In the genomic region with DNA sequence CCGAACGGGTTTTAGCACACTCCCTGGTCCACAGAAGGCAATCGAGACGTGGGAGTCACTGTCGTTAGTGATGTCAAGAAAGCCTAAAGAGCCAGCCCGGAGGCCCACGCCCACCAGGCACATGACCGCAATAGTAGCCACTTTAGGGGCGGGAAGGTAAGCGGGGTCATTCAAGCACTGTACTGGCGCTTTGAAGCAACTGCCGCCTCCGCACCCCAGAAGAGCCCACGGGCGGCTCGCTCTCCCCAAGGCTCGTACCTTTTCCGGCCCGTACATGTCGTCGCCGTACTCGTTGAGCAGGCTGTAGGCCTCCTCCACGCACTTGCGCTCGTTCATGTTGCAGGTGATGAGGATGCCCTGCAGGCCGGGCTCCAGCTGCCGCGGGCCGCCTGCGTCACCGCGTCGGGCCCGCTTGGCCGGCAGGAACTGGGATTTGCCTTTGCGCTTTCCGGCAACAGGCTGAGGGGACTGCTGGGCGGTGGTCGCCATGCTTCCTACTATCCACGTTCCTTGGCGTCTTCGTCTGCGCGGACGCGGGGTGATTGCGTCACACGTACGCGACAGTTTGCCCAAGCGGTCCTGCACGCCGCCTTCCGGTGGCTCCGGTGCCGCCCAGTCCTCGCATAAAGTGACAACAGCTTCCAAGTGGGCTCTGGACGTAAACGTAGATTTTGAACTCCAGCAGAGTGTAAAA, we compare ENCODE assay signal across 7 mouse cellular contexts. TPM values are rescaled to one million over a fixed set of nuclear protein-coding genes. Genes with fewer than 3 reads are reported as not detected.
A peak's percentile ranks its signal among the peaks of the same experiment; 100 is the strongest.
DNase-seq lines count a peak whose midpoint lies in the region; ATAC-seq lines count a peak whose summit lies in the region.

A gene (minus strand): TSS at position 546 of the 694 bp plus-strand sequence.

- DNase-seq in adrenal gland, postnatal 14 days, result peak; percentile 97
- peak; percentile 96 for DNase-seq in embryonic facial prominence, embryonic 11.5 days (ENCODE audit: low spot score)
- DNase-seq in kidney, adult 11 months, result peak; percentile 83
- DNase-seq in limb, embryonic 10.5 days (ENCODE audit: low spot score), result peak; percentile 95
- DNase-seq in spleen, adult 12 weeks (ENCODE audit: low spot score), result peak; percentile 81

- 0 out of 2 replicates have a peak within 1 kb of the TSS, but pooled peaks have one; percentile 60 for H3K27ac ChIP-seq in embryonic facial prominence, embryonic 11.5 days (replicated peaks; ENCODE audit: low read depth, low read length)
- H3K27ac ChIP-seq in limb, embryonic 10.5 days, result peak within 1 kb of the TSS; percentile 94
- H3K27ac ChIP-seq in midbrain, embryonic 13.5 days, result peak within 1 kb of the TSS; percentile 65

- peak within 1 kb of the TSS; percentile 70 for H3K4me2 ChIP-seq in embryonic facial prominence, embryonic 11.5 days (ENCODE audit: low read depth, low read length)
- H3K4me2 ChIP-seq in midbrain, embryonic 13.5 days (replicated peaks), result peak within 1 kb of the TSS; percentile 87

- H3K4me1 ChIP-seq in embryonic facial prominence, embryonic 11.5 days (ENCODE audit: control insufficient read depth, insufficient read depth, low read length), result no peaks in the 10 kb centered on the region
- H3K4me1 ChIP-seq in limb, embryonic 10.5 days, result peaks cover 10% of the 10 kb centered on the region
- H3K4me1 ChIP-seq in midbrain, embryonic 13.5 days (replicated peaks), result peaks cover 18% of the 10 kb centered on the region

- peak; percentile 93 for ATAC-seq in embryonic facial prominence, embryonic 11.5 days (replicated peaks; ENCODE audit: insufficient number of reproducible peaks, low FRiP score, low TSS enrichment, low read depth)
- peak; percentile 96 for ATAC-seq in granulocyte monocyte progenitor cell, adult 5-6 weeks (replicated peaks; ENCODE audit: poor library complexity, severe bottlenecking)
- peak; percentile 94 for ATAC-seq in midbrain, embryonic 13.5 days

- peaks cover 7% of the 10 kb centered on the region for H3K36me3 ChIP-seq in embryonic facial prominence, embryonic 11.5 days (replicated peaks; ENCODE audit: control insufficient read depth, insufficient read depth, low read depth, low read length)
- H3K36me3 ChIP-seq in limb, embryonic 10.5 days, result peaks cover 38% of the 10 kb centered on the region
- peaks cover 32% of the 10 kb centered on the region for H3K36me3 ChIP-seq in midbrain, embryonic 13.5 days

- no peaks in the 10 kb centered on the region for H3K27me3 ChIP-seq in embryonic facial prominence, embryonic 11.5 days (ENCODE audit: control insufficient read depth, insufficient read depth, low read length)
- H3K27me3 ChIP-seq in limb, embryonic 10.5 days (ENCODE audit: low read depth, poor library complexity, severe bottlenecking), result no peaks in the 10 kb centered on the region
- no peaks in the 10 kb centered on the region for H3K27me3 ChIP-seq in midbrain, embryonic 13.5 days

- under 1% methylated on average over 60 of the region's 60 CpGs for WGBS in embryonic facial prominence, embryonic 11.5 days
- under 1% methylated on average over 60 of the region's 60 CpGs for WGBS in limb, embryonic 10.5 days
- under 1% methylated on average over 60 of the region's 60 CpGs for WGBS in midbrain, embryonic 13.5 days

- peak within 1 kb of the TSS; percentile 95 for H3K4me3 ChIP-seq in embryonic facial prominence, embryonic 11.5 days (ENCODE audit: low read depth, low read length)
- peak within 1 kb of the TSS; percentile 93 for H3K4me3 ChIP-seq in limb, embryonic 10.5 days
- peak within 1 kb of the TSS; percentile 97 for H3K4me3 ChIP-seq in midbrain, embryonic 13.5 days (replicated peaks)

- no peaks in the 10 kb centered on the region for H3K9me3 ChIP-seq in embryonic facial prominence, embryonic 11.5 days (replicated peaks; ENCODE audit: control insufficient read depth, low read length)
- H3K9me3 ChIP-seq in limb, embryonic 10.5 days (replicated peaks), result no peaks in the 10 kb centered on the region
- H3K9me3 ChIP-seq in midbrain, embryonic 13.5 days, result no peaks in the 10 kb centered on the region

- H3K9ac ChIP-seq in embryonic facial prominence, embryonic 11.5 days (replicated peaks; ENCODE audit: low read length), result peak within 1 kb of the TSS; percentile 90
- peak within 1 kb of the TSS; percentile 86 for H3K9ac ChIP-seq in midbrain, embryonic 13.5 days (replicated peaks)

RNA-seq across cellular contexts. Expression of the gene that starts here (rescaled TPM):
- total RNA-seq in adrenal gland, postnatal 14 days (2021), result 34.4 and 36.7 TPM in 2 replicates
- 110 and 114 TPM in 2 replicates for polyA plus RNA-seq in embryonic facial prominence, embryonic 11.5 days (2014; fragmentation: Nextera tagmentation; extraction: Ambion mirVana)
- 35.8 and 47.8 TPM in 2 replicates for total RNA-seq in granulocyte monocyte progenitor cell, adult 5-6 weeks (2014; fragmentation: Nextera tagmentation)
- total RNA-seq in granulocyte monocyte progenitor cell, adult 5-6 weeks (2017), result 102 and 109 TPM in 2 replicates
- polyA plus RNA-seq in limb, embryonic 10.5 days (2016; fragmentation: Nextera tagmentation; extraction: Ambion mirVana), result 95.3 and 102 TPM in 2 replicates
- 85.1 and 90.5 TPM in 2 replicates for polyA plus RNA-seq in midbrain, embryonic 13.5 days (2015; fragmentation: Nextera tagmentation; extraction: Ambion mirVana)

Comparison
In these comparisons a context has a peak if more than half of its experiments do, and no peak if none do; other contexts are left out.
1. Peak in every context shown above with its lines: DNase-seq, ATAC-seq, H3K4me3 ChIP-seq and H3K27ac ChIP-seq.